Mouse (Mus musculus) lung, adult 2 months (tissue): ENCODE data around the gene Cacna1c. TPM values are rescaled to one million over a fixed set of nuclear protein-coding genes. Genes with fewer than 3 reads are reported as not detected.

Source experiments
- DNase-seq: peaks from one replicate; pipeline ENCODE4 v3.0.0; 2022
- H3K4me1 ChIP-seq: fragments of 200-500 bp; 2 replicates; pipeline ENCODE4 v1.6.1; 2011; ENCODE audit warnings: low read length; ENCODE audit not compliant: control insufficient read depth, insufficient read depth
- H3K4me3 ChIP-seq: fragments of 200-500 bp; replicated peaks from 2 replicates; pipeline ENCODE3; 2011; ENCODE audit warnings: low read depth, mild to moderate bottlenecking, control low read depth, low read length; ENCODE audit errors: extremely low read depth
- CTCF ChIP-seq: fragments of 200-500 bp; IDR thresholded peaks from 2 replicates; pipeline ENCODE4 v1.5.1; 2011; ENCODE audit warnings: mild to moderate bottlenecking, low read length, control low read depth; ENCODE audit not compliant: insufficient read depth
- POLR2A ChIP-seq: fragments of 200-500 bp; IDR thresholded peaks from 2 replicates; pipeline ENCODE4 v1.6.1; 2011; ENCODE audit warnings: low read depth, mild to moderate bottlenecking, control low read depth, low read length, borderline replicate concordance; ENCODE audit errors: extremely low read depth
- WGBS: fragments of 180-500 bp; shearing (Covaris S2); methylation state at CpG from one replicate; pipeline ENCODE4 v1.1.7; 2018; 5-methylcytosine and 5-hydroxymethylcytosine counted together
- polyA plus RNA-seq: library from polyadenylated mRNA; depleted of rRNA; stranded (reverse); fragments of >200 nt; gene quantifications from 2 replicates; pipeline ENCODE4 v1.2.3, GENCODE M21; 2012

The Cacna1c gene
- polyA plus RNA-seq, 1 experiment: 16.3 TPM

DNA sequence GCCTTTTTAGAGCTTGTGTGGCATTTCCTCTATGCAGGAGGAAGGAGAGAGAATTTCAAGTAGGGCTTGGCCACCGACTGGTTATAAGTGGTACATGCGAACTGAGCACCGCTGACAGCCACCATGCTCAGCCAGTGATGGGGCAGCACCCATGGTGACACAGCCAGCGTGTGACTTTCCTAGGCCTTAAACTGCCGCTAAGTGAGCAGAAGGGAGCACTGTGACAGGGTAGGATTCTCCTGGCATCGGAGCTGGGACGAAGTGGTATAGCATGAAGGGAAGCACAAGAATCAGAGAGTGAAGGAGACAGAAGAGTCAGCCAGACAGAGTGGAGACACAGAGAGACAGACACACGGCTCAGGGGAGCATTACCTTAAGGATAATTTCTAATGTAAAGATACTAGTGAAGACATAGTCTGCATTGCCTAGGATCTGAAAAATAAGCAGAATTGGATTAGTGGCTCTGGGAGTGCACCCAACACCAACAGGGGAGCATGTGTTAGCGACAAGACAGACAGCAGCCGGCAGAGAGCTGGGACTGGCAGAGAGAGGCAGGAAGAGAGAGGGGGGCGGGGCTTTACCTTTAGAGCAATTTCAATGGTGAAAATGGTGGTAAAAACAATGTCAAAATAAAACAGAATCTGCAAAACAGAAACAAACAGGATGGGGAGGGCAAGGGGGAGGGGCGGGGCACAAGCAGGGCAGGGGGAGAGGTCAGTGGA is 522.1 kb downstream of the Cacna1c start:
- no peak overlapping the region for H3K4me3 ChIP-seq
- WGBS: 78% methylated on average over 12 of the region's 12 CpGs
- no peak for DNase-seq
- TF ChIP-seq POLR2A (no peak), CTCF (no peak)
- H3K4me1 ChIP-seq: no peaks in the 10 kb centered on the region

DNA sequence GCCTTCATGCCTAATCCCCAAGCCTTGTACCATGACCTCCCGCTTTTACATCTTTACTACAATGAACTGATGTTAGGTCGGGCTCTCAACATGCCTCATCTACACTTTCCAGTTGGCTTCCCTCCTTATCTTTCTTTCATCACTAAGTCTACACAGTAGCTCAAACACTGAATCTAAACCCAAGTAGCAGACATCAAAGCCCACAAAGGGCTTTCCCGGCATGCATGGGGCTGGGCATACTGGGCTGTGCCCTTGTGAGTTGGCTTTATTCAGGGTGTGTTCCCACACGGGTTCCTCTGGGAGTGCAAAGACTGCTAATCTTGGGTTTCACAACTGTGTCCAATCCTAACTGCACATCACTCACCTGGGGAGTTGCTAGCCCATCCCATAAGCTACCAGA is 542.9 kb downstream of the Cacna1c start:
- WGBS: 73% methylated on average over 4 of the region's 4 CpGs
- H3K4me1 ChIP-seq: no peaks in the 10 kb centered on the region
- H3K4me3 ChIP-seq: no peak overlapping the region
- DNase-seq: no peak
- TF ChIP-seq CTCF: no peak
- no peak for TF ChIP-seq POLR2A

DNA sequence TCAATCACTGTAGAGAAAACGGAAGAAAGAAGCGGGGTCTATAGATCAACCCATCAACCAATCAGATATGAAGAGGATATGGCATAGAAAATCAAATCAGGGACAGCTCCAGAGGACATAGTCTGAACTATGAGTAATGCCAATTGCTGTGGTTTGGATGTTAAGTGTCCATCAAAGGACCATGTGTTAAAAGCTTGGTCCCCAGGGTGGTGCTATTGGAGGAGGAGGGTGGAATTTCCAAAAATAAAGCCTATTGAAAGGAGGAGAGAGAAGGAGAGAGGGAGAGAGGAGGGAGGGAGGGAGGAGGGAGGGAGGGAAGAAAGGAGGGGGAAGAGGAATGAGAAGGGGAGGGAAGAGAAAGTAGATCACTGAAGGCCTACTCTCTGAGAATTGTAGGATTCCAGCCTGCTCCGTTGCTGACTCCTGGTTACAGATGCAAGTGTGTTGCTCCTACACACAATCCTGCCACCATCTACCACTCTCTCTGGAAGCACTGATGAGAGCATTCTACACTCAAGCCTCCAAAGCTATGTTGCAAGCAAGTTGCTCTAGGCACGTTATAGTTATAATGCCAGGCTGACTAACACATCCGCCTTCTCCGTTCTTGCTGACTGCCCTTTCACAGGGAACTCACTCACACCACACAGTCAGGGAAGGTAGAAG is 547.0 kb downstream of the Cacna1c start:
- no peak for DNase-seq
- H3K4me1 ChIP-seq: no peaks in the 10 kb centered on the region
- no peak overlapping the region for H3K4me3 ChIP-seq
- TF ChIP-seq CTCF: no peak
- no peak for TF ChIP-seq POLR2A
- WGBS: 86% methylated on average over 6 of the region's 6 CpGs

DNA sequence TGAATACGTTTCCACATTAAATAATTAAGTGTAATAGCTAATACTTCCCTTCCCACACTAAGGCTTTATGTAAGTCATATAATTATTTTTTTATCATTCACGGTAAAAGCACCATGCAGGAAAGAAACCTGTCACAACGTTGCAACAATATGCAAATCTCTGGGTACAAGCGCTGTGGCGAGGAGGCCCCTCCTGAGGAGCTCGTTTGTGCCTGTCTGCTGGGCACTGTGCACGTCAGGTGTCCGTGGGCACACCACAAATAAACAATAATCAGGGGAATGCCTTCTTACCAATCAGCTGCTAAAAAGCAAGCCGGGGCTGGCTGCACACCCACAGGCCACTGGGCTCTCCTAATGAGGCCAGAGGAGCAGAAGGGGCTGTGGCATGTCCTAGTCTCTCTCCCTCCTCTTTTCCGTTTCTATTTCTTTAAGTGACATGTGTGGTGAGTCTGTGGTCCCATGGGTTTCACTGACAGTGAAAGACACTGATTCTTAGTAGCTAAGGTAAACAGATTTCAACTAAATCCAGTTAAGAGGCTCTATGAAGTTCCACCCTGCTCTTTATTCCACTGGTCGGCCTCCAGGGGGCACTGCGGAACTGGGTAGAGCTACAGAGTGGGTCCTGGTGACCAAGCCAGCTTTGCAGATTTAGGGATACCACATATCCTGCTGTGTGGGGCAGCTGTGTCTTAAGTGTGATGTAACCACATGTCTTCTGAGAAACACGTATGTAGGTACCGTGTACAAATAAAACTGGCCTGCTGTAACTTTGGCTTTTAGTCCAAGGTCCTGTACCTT is 549.8 kb downstream of the Cacna1c start:
- Histone ChIP-seq H3K4me1 (no peaks in the 10 kb centered on the region), H3K4me3 (no peak overlapping the region)
- DNase-seq: peak; percentile 62
- peak; percentile 71 for TF ChIP-seq CTCF
- TF ChIP-seq POLR2A: no peak
- WGBS: 54% methylated on average over 14 of the region's 14 CpGs

DNA sequence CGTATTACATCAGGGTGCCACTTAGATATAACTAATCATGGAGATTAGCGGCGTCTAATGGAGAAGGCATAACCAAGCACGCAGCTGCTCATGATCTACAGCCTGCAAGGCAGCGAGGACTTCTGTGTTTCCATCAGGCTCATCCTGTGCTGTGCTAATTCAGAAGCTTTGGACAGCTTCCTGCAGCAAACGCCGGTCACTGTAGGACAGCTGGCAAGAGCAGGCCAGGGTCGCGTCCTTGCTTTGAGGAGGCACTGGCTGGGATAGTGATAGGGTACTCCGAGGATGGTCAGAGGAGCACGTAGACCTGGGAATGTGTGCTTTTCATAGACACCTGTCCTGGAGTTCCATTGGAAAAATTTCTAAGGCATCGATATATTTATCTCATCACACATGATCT is 551.4 kb downstream of the Cacna1c start:
- WGBS: 79% methylated on average over 12 of the region's 12 CpGs
- Histone ChIP-seq H3K4me1 (no peaks in the 10 kb centered on the region), H3K4me3 (no peak overlapping the region)
- DNase-seq: no peak
- TF ChIP-seq POLR2A: no peak
- no peak for TF ChIP-seq CTCF

DNA sequence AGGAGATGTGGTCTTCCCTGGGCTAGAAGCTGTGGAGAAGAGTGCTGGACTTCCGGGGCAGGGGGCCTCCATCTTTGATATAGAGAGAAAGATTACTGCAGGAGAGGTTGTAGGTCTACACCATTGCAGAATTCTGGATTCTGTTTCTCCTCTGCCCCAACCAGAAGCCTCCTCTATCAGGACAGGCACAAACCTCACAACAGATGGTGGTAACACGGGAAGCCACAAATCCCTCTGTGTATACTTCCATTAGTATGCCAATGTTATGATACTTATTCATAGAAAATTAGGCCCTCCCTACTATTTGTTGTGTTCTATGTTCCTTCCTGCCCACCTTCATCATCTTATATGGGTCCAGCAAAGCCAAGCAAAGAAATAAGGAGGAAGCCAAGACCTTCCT is 552.7 kb downstream of the Cacna1c start:
- TF ChIP-seq CTCF (no peak), POLR2A (no peak)
- WGBS: 92% methylated on average over 2 of the region's 2 CpGs
- no peaks in the 10 kb centered on the region for H3K4me1 ChIP-seq
- no peak overlapping the region for H3K4me3 ChIP-seq
- DNase-seq: no peak

DNA sequence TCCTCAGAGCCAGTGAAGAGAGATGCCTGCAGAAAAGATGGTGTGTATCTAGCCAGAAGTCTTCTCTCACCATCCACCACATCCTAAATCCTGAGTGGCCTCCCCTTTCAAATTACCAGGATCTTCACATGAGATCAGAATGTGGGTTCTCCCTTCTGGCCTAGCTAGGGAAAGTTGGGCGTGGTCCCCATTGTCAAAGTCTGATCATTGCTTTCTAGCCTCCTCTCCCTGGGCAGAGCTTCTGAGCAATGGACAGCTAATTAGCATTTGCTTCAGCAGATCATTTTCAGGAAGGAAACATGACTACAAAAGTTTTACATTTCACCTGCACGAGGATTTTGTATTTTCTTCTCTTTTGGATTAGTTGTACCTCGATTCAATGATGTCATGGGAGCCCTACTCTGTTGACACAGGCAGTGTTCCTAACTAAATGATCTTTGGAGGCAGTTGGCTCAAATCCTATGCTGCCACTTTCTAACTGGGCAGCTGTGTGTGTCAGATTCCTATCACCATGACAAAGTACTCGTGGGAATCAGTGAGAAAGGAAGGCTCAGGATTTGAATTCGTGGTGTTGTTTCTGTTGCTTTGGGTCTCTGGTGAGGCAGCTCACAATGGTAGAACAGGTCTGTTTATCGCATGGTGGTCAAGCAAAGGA is 554.4 kb downstream of the Cacna1c start:
- TF ChIP-seq CTCF (no peak), POLR2A (no peak)

DNA sequence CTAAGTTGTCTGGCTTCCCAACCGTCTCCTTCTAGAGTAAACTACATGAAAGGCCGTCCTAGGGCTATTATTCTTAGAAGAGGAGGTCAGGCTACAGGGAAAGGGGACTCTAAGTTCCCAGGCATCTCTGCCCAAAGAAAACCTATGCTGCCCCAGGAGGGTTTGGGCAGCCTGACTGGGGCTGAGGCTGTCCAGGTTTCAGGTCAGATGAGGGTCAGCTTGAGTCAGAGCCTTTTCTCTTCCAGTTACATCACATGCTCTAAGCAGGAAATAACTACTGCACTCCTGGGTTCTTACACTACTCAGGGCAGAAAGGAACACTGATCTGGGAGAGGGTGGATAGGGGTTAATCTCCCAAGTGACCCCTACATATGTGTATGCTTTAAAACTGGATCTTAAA is 556.4 kb downstream of the Cacna1c start:
- no peak for TF ChIP-seq CTCF
- TF ChIP-seq POLR2A: no peak
- WGBS: 58% methylated on average over 2 of the region's 2 CpGs
- no peak for DNase-seq
- H3K4me1 ChIP-seq: no peaks in the 10 kb centered on the region
- no peak overlapping the region for H3K4me3 ChIP-seq

More for the DNA sequence above, 554.4 kb downstream of the Cacna1c start:
- Histone ChIP-seq H3K4me1 (no peaks in the 10 kb centered on the region), H3K4me3 (no peak overlapping the region)
- DNase-seq: no peak
- WGBS: 55% methylated on average over 6 of the region's 6 CpGs

DNA sequence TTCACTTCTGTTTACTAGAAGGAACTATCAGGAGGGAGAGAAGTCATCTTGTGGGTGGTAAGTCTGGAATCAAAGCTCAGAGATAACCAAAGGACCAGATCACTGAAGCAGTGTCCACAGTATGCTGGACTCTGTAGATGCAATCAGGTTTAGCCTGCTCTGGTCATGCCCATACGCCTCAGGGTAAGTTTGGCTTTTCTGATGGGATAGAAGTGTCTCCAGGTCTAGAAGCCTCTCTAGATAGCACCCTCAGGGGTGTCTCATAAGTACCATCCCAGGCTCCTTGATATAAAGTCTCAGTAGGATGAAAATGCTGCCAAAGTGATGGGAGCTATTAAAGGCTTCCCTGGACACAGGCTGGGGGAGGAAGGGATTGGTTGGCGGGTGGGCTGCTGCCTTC is 557.3 kb downstream of the Cacna1c start:
- no peak for DNase-seq
- no peak for TF ChIP-seq CTCF
- no peak for TF ChIP-seq POLR2A
- no peak overlapping the region for H3K4me3 ChIP-seq
- WGBS: 83% methylated on average over 2 of the region's 2 CpGs
- H3K4me1 ChIP-seq: no peaks in the 10 kb centered on the region
